Mouse (Mus musculus): ENCODE results near the gene Skint6.

- TF ChIP-seq CTCF (IDR thresholded peaks at IDR 0.05; ENCODE audit: low read depth, low read length) (no peak), POLR2AphosphoS5 (IDR thresholded peaks at IDR 0.05; ENCODE audit: insufficient replicate concordance, low read depth, low read length) (no peak), GATA1 (IDR thresholded peaks at IDR 0.05; ENCODE audit: borderline replicate concordance, low read length) (no peak), TAL1 (conservative IDR thresholded peaks at IDR 0.05; ENCODE audit: low read depth, low read length) (no peak)
These were observed 15.2 kb upstream of the Skint6 start for GRCm38 (mm10) chr4:113301773-113302473.

Measured in G1E (cell line).